Mouse (Mus musculus) olfactory bulb, adult 2 months (tissue): ENCODE results near the gene Aldh1a3.

ENCODE experiments used
- CTCF ChIP-seq: fragments of 200-500 bp; IDR thresholded peaks from 2 replicates; pipeline ENCODE4 v1.5.1; 2012; ENCODE audit warnings: low read depth, mild to moderate bottlenecking, low read length, moderate library complexity; ENCODE audit not compliant: insufficient read depth
- POLR2A ChIP-seq: fragments of 200-500 bp; IDR thresholded peaks from 2 replicates; pipeline ENCODE4 v1.6.1; 2012; ENCODE audit warnings: mild to moderate bottlenecking, low read depth, low read length, moderate library complexity; ENCODE audit not compliant: insufficient read depth

- TF ChIP-seq POLR2A = no peak
- TF ChIP-seq CTCF = no peak
Observed at GRCm38 (mm10) chr7:66451622-66452295, 24.4 kb upstream of the Aldh1a3 start.
